Mouse (Mus musculus) cortical plate, adult 2 months (tissue): ENCODE results near the gene Fibin.

ENCODE experiments used
- CTCF ChIP-seq: fragments of 200-500 bp; IDR thresholded peaks from 2 replicates; pipeline ENCODE4 v1.5.1; 2011; ENCODE audit warnings: mild to moderate bottlenecking, control low read depth, low read length; ENCODE audit not compliant: insufficient read depth; ENCODE audit errors: extremely low read depth
- POLR2A ChIP-seq: fragments of 200-500 bp; IDR thresholded peaks from 2 replicates; pipeline ENCODE4 v1.6.1; 2011; ENCODE audit warnings: mild to moderate bottlenecking, low read length, control low read depth; ENCODE audit not compliant: insufficient read depth; ENCODE audit errors: extremely low read depth

- TF ChIP-seq POLR2A (no peak), CTCF (no peak)
Measured at GRCm38 (mm10) chr2:110373186-110373585, 10.2 kb upstream of the Fibin start.
